Comparison of ENCODE assay signal across 28 mouse cellular contexts in genomic region chr1:105556078-105556477, GRCm38 (mm10).
"Had no signal": no experiment of that assay in that cellular context is flagged by ENCODE, and none has a peak within 500 bp of the region (broad histone marks: within the 10 kb centered on the region; RNA-seq: fewer than 3 reads in every experiment).

No protein-coding gene starts in this region.

- H3K27ac ChIP-seq: embryonic facial prominence, embryonic 10.5 days; embryonic facial prominence, embryonic 12.5 days; embryonic facial prominence, embryonic 13.5 days; embryonic facial prominence, embryonic 15.5 days; forebrain, embryonic 10.5 days; forebrain, embryonic 12.5 days; forebrain, embryonic 13.5 days; forebrain, embryonic 15.5 days; gastrocnemius, adult 2 months had no signal

- H3K27me3 ChIP-seq: embryonic facial prominence, embryonic 12.5 days; embryonic facial prominence, embryonic 13.5 days; embryonic facial prominence, embryonic 15.5 days; forebrain, embryonic 12.5 days; forebrain, embryonic 13.5 days; forebrain, embryonic 15.5 days had no signal

- H3K4me3 ChIP-seq: embryonic facial prominence, embryonic 10.5 days; embryonic facial prominence, embryonic 12.5 days; embryonic facial prominence, embryonic 13.5 days; embryonic facial prominence, embryonic 15.5 days; erythroblast, embryonic 14.5 days; forebrain, embryonic 10.5 days; forebrain, embryonic 12.5 days; forebrain, embryonic 13.5 days; forebrain, embryonic 15.5 days; gastrocnemius, adult 2 months had no signal

- H3K4me2 ChIP-seq: embryonic facial prominence, embryonic 12.5 days; embryonic facial prominence, embryonic 13.5 days; embryonic facial prominence, embryonic 15.5 days; forebrain, embryonic 12.5 days; forebrain, embryonic 13.5 days; forebrain, embryonic 15.5 days had no signal

- H3K9me3 ChIP-seq: embryonic facial prominence, embryonic 10.5 days; embryonic facial prominence, embryonic 12.5 days; embryonic facial prominence, embryonic 13.5 days; embryonic facial prominence, embryonic 15.5 days; forebrain, embryonic 10.5 days; forebrain, embryonic 12.5 days; forebrain, embryonic 13.5 days; forebrain, embryonic 15.5 days had no signal

- H3K9ac ChIP-seq: embryonic facial prominence, embryonic 12.5 days; embryonic facial prominence, embryonic 13.5 days; embryonic facial prominence, embryonic 15.5 days; forebrain, embryonic 12.5 days; forebrain, embryonic 13.5 days; forebrain, embryonic 15.5 days; forebrain, postnatal 0 days had no signal

- H3K36me3 ChIP-seq: embryonic facial prominence, embryonic 10.5 days; embryonic facial prominence, embryonic 12.5 days; embryonic facial prominence, embryonic 15.5 days; forebrain, embryonic 10.5 days; forebrain, embryonic 12.5 days; forebrain, embryonic 15.5 days had no signal

- ATAC-seq: forebrain, embryonic 13.5 days; forebrain, embryonic 14.5 days; forebrain, embryonic 15.5 days; forebrain, embryonic 16.5 days; forebrain, postnatal 0 days had no signal

- DNase-seq: cerebellum, adult 18-20 months; cerebellum, adult 2 months; cerebellum, adult 8-10 months; cerebellum, adult 9-10 months; cerebellum, adult 9-11 months; cerebellum, postnatal 10 days; cerebellum, postnatal 14 days; cerebellum, postnatal 25 days; cerebellum, postnatal 36 days; forebrain, postnatal 0 days; gastrocnemius, adult 2 months; gastrocnemius, postnatal 10 days; gastrocnemius, postnatal 14 days; gastrocnemius, postnatal 25 days; gastrocnemius, postnatal 36 days; heart, adult 11 months; heart, adult 18-20 months had no signal

- H3K4me1 ChIP-seq: embryonic facial prominence, embryonic 10.5 days; embryonic facial prominence, embryonic 12.5 days; embryonic facial prominence, embryonic 13.5 days; embryonic facial prominence, embryonic 15.5 days; forebrain, embryonic 10.5 days; forebrain, embryonic 12.5 days; forebrain, embryonic 13.5 days; forebrain, embryonic 15.5 days had no signal
